In the genomic region with DNA sequence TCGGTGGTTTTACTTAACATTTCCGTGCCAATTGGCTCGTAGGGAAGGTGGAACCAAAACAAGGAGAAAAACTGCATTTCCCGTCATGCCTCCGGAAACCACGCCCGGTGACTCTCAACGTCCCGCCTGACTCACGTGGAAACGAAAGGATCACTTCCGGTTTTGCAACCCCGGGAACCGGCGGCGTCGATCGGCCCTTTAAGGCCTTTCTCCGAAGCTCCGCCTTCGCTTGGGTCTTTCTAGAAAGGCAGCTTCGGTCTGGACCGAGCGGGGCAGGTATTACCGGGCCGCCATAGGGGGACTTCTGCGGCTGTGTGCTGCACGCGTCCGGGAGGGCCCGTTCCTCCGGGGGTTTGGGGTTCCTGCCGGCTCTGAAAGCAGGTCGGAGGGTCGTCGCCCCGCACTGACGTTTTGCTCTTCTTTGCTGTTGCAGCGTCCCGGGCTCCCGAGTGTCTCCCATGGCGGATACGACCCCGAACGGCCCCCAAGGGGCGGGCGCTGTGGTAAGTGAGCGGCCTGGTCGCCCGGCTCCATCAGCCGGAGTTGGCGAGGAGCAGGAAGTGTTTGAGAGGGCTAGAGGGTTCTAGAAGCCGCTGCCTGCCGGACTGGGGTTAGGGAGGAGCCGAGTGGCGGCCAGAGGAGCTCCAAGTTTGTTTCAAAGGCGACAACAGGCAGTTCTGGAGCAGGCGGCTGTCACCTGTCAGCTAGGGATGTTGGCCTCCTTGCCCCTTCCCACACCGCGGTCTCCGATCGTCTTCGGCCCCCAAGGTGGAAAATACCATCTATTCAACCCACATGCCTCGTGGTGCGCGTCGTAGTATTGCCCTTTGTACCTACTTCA, we compare ENCODE assay signal across 8 mouse cellular contexts. TPM values are rescaled to one million over a fixed set of nuclear protein-coding genes. Genes with fewer than 3 reads are reported as not detected.
DNase-seq lines count a peak whose midpoint lies in the region; ATAC-seq lines count a peak whose summit lies in the region.

A gene (plus strand): TSS at position 35 of the 841 bp plus-strand sequence.

- peaks cover 33% of the 10 kb centered on the region for H3K36me3 ChIP-seq in heart, embryonic 13.5 days
- peaks cover 35% of the 10 kb centered on the region for H3K36me3 ChIP-seq in liver, embryonic 12.5 days
- H3K36me3 ChIP-seq in stomach, embryonic 15.5 days: peaks cover 15% of the 10 kb centered on the region

- H3K4me2 ChIP-seq in heart, embryonic 13.5 days: peak within 1 kb of the TSS; percentile 85
- H3K4me2 ChIP-seq in liver, embryonic 12.5 days: peak within 1 kb of the TSS; percentile 78
- H3K4me2 ChIP-seq in stomach, embryonic 15.5 days: peak within 1 kb of the TSS; percentile 70

- no peaks in the 10 kb centered on the region; the same call in 1 of the 2 replicates for H3K27me3 ChIP-seq in heart, embryonic 13.5 days (replicated peaks)
- peaks cover 2% of the 10 kb centered on the region; the same call in 1 of the 2 replicates for H3K27me3 ChIP-seq in liver, embryonic 12.5 days (replicated peaks)
- no peaks in the 10 kb centered on the region for H3K27me3 ChIP-seq in stomach, embryonic 15.5 days (replicated peaks)

- WGBS in heart, embryonic 13.5 days: under 1% methylated on average over 67 of the region's 67 CpGs
- WGBS in liver, embryonic 12.5 days (ENCODE audit: insufficient replicate concordance): under 1% methylated on average over 67 of the region's 67 CpGs
- under 1% methylated on average over 67 of the region's 67 CpGs for WGBS in stomach, embryonic 15.5 days

- DNase-seq in CD4-positive, CD25-positive, alpha-beta regulatory T cell, adult 2 months (ENCODE audit: low read depth, low spot score): peak; percentile 96
- peak; percentile 73 for DNase-seq in fat pad, adult 2 months (ENCODE audit: extremely low read depth, low read depth, low spot score)
- DNase-seq in kidney, postnatal 10 days: peak; percentile 95
- peak; percentile 84 to 89 for DNase-seq in natural killer cell, adult 2 months (ENCODE audit: low spot score in 2 of 2)

- H3K9ac ChIP-seq in heart, embryonic 13.5 days: peak within 1 kb of the TSS; percentile 93
- peak within 1 kb of the TSS; percentile 98 for H3K9ac ChIP-seq in liver, embryonic 12.5 days
- H3K9ac ChIP-seq in stomach, embryonic 15.5 days: peak within 1 kb of the TSS; percentile 85

- no peaks in the 10 kb centered on the region for H3K9me3 ChIP-seq in heart, embryonic 13.5 days
- no peaks in the 10 kb centered on the region for H3K9me3 ChIP-seq in liver, embryonic 12.5 days (replicated peaks)
- H3K9me3 ChIP-seq in stomach, embryonic 15.5 days: no peaks in the 10 kb centered on the region

- H3K27ac ChIP-seq in brown adipose tissue, adult 24 weeks (replicated peaks; ENCODE audit: low read depth, low read length): peak within 1 kb of the TSS; percentile 81
- H3K27ac ChIP-seq in heart, embryonic 13.5 days (replicated peaks): peak within 1 kb of the TSS; percentile 96
- H3K27ac ChIP-seq in liver, embryonic 12.5 days: peak within 1 kb of the TSS; percentile 97
- H3K27ac ChIP-seq in stomach, embryonic 15.5 days: peak within 1 kb of the TSS; percentile 97

- 0 out of 2 replicates have a peak, but pooled peaks cover 2% of the 10 kb centered on the region for H3K4me1 ChIP-seq in brown adipose tissue, adult 24 weeks (ENCODE audit: control insufficient read depth, insufficient read depth, insufficient read length, low read length)
- peaks cover 17% of the 10 kb centered on the region for H3K4me1 ChIP-seq in heart, embryonic 13.5 days
- peaks cover 50% of the 10 kb centered on the region for H3K4me1 ChIP-seq in liver, embryonic 12.5 days
- no peaks in the 10 kb centered on the region; the same call in 1 of the 2 replicates for H3K4me1 ChIP-seq in stomach, embryonic 15.5 days

- H3K4me3 ChIP-seq in brown adipose tissue, adult 24 weeks (ENCODE audit: insufficient read depth, low read depth, low read length): peak within 1 kb of the TSS; percentile 78
- H3K4me3 ChIP-seq in heart, embryonic 13.5 days: peak within 1 kb of the TSS; percentile 93
- peak within 1 kb of the TSS; percentile 89 for H3K4me3 ChIP-seq in liver, embryonic 12.5 days
- peak within 1 kb of the TSS; percentile 94 for H3K4me3 ChIP-seq in stomach, embryonic 15.5 days (replicated peaks)

- peak; percentile 80 for ATAC-seq in heart, embryonic 13.5 days (ENCODE audit: extremely low read depth, insufficient number of reproducible peaks, low FRiP score, low TSS enrichment)
- ATAC-seq in liver, embryonic 12.5 days: peak; percentile 87
- peak; percentile 90 for ATAC-seq in stomach, embryonic 15.5 days (ENCODE audit: insufficient read depth, low FRiP score, low read depth)

RNA-seq across cellular contexts. Expression of the gene that starts here (rescaled TPM):
- polyA plus RNA-seq in brown adipose tissue, adult 24 weeks (2012; ENCODE audit: insufficient read depth, insufficient read length, missing spikeins): 78.0 and 88.7 TPM in 2 replicates
- polyA plus RNA-seq in heart, embryonic 13.5 days (2015; fragmentation: Nextera tagmentation; extraction: Ambion mirVana): 48.5 and 60.0 TPM in 2 replicates
- 114 and 118 TPM in 2 replicates for polyA plus RNA-seq in liver, embryonic 12.5 days (2016; fragmentation: Nextera tagmentation; extraction: Ambion mirVana)
- 91.6 and 98.1 TPM in 2 replicates for polyA plus RNA-seq in stomach, embryonic 15.5 days (2015; fragmentation: Nextera tagmentation; extraction: Ambion mirVana)

Comparison
In these comparisons a context has a peak if more than half of its experiments do, and no peak if none do; other contexts are left out.
1. Peak in every context shown above with its lines: DNase-seq, ATAC-seq, H3K4me3 ChIP-seq and H3K27ac ChIP-seq.